Mouse (Mus musculus) kidney, postnatal 0 days (tissue): ENCODE results near the gene Thap3. TPM values are rescaled to one million over a fixed set of nuclear protein-coding genes. Genes with fewer than 3 reads are reported as not detected.
A peak's percentile ranks its signal among the peaks of the same experiment; 100 is the strongest.

ENCODE experiments used
- ATAC-seq: fragments of 200-750 bp; cut with Nextera tagmentation; replicated peaks from 2 replicates; pipeline ENCODE4 v1.8.0; 2017; ENCODE audit warnings: low read depth, moderate number of reproducible peaks, moderate TSS enrichment, moderate library complexity; ENCODE audit not compliant: low FRiP score
- DNase-seq: peaks from one replicate; pipeline ENCODE4 v3.0.0-alpha.2; 2016; ENCODE audit warnings: low spot score
- H3K27ac ChIP-seq: fragments of 300-500 bp; sonication (generic); 2 replicates; pipeline ENCODE4 v1.5.1; 2014; ENCODE audit warnings: mild to moderate bottlenecking
- H3K27me3 ChIP-seq: fragments of 300-500 bp; sonication (generic); 2 replicates; pipeline ENCODE4 v1.6.1; 2014; ENCODE audit warnings: low read length, mixed read lengths; ENCODE audit not compliant: insufficient read depth
- H3K36me3 ChIP-seq: fragments of 300-500 bp; sonication (generic); 2 replicates; pipeline ENCODE4 v1.6.1; 2014; ENCODE audit warnings: low read length, mixed read lengths; ENCODE audit not compliant: insufficient read depth
- H3K4me1 ChIP-seq: fragments of 300-500 bp; sonication (generic); replicated peaks from 2 replicates; pipeline ENCODE4 v1.6.1; 2014; ENCODE audit warnings: antibody characterized with exemption, low read length, mixed read lengths; ENCODE audit not compliant: insufficient read depth
- H3K4me2 ChIP-seq: fragments of 300-500 bp; sonication (generic); 2 replicates; pipeline ENCODE4 v1.6.1; 2014; ENCODE audit warnings: mild to moderate bottlenecking, low read length, moderate library complexity, mixed read lengths
- H3K4me3 ChIP-seq: fragments of 300-500 bp; sonication (generic); replicated peaks from 2 replicates; pipeline ENCODE4 v1.5.1; 2014; ENCODE audit warnings: low read depth, low read length
- H3K9ac ChIP-seq: fragments of 300-500 bp; sonication (generic); 2 replicates; pipeline ENCODE4 v1.6.1; 2014; ENCODE audit warnings: low read depth, low read length
- H3K9me3 ChIP-seq: fragments of 300-500 bp; sonication (generic); replicated peaks from 2 replicates; pipeline ENCODE4 v1.6.1; 2016; ENCODE audit warnings: low read length, inconsistent platforms, mixed read lengths
- CTCF ChIP-seq: IDR thresholded peaks from 2 replicates; pipeline ENCODE4 v1.5.1; 2016; ENCODE audit warnings: antibody characterized with exemption, low read depth, mild to moderate bottlenecking, moderate library complexity
- WGBS: fragments of 180-500 bp; shearing (Covaris S2); extraction: QIAGEN DNeasy Blood & Tissue Kit; methylation state at CpG from one replicate; pipeline ENCODE4 v1.1.7; 2014; 5-methylcytosine and 5-hydroxymethylcytosine counted together
- polyA plus RNA-seq: library from polyadenylated mRNA; unstranded; fragments of >200 nt; fragmentation: Nextera tagmentation; extraction: Ambion mirVana; gene quantifications from 2 replicates; pipeline ENCODE4 v1.2.1, GENCODE M21; 2015

Gene Thap3
- polyA plus RNA-seq, 1 experiment from 2014 or later: 35.1 TPM

DNA sequence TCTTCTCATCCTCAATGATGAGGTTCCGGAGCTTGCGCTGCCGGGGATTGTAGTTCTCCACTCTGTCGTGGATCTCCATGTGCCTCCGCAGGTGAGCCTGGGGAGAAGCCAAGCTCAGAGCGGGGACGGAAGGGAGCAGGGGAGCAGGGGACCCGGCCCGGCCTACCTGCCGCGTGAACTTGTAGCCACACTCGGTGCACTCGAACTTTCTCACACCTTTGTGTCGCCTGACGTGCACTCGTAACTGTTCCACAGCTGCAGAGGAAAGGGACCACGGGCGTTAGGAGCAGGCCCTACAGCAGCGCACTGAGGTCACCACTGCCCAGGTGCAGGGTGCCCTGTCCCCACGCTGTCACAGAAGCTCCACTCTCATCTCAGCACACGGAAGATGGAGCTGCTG lies 31.2 kb upstream of the Thap3 start:
- no peak overlapping the region for H3K4me2 ChIP-seq
- peaks cover 39% of the 10 kb centered on the region for H3K36me3 ChIP-seq
- DNase-seq: no peak
- WGBS: 95% methylated on average over 21 of the region's 21 CpGs
- no peaks in the 10 kb centered on the region for H3K4me1 ChIP-seq
- H3K27me3 ChIP-seq: no peaks in the 10 kb centered on the region
- no peak overlapping the region for H3K9ac ChIP-seq
- no peak for ATAC-seq
- no peak for TF ChIP-seq CTCF
- no peak overlapping the region for H3K27ac ChIP-seq
- H3K4me3 ChIP-seq: no peak overlapping the region
- no peaks in the 10 kb centered on the region for H3K9me3 ChIP-seq

DNA sequence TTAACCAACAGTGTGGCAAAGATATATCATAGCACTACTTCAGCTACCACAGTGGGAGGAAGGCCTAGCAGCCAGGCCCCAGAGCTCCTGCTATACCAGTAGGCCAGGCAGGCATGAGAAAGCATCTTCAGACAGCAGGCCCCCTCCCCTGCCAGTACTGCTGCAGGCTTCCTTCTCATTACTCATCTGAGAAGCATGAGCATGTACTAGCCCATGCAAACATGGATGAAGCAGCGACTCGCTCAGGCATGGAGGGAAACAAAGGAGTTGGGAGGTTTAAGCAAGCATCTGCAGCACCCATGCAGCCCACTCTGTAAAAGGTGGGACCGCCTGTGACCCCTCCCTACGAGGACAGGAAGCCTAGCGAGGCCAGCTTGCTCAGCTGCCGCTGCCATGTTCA lies 30.3 kb upstream of the Thap3 start:
- no peak overlapping the region for H3K4me2 ChIP-seq
- no peaks in the 10 kb centered on the region for H3K4me1 ChIP-seq
- 85% methylated on average over 6 of the region's 6 CpGs for WGBS
- no peak for TF ChIP-seq CTCF
- H3K4me3 ChIP-seq: no peak overlapping the region
- no peaks in the 10 kb centered on the region for H3K27me3 ChIP-seq
- H3K9me3 ChIP-seq: no peaks in the 10 kb centered on the region
- H3K36me3 ChIP-seq: peaks cover 48% of the 10 kb centered on the region
- no peak overlapping the region for H3K9ac ChIP-seq
- H3K27ac ChIP-seq: no peak overlapping the region
- DNase-seq (no peak), ATAC-seq (no peak)

GRCm38 (mm10) chr4:152013036-152013813 lies 24.4 kb upstream of the Thap3 start:
- no peak overlapping the region for H3K9ac ChIP-seq
- H3K4me3 ChIP-seq: no peak overlapping the region
- no peak for TF ChIP-seq CTCF
- H3K36me3 ChIP-seq: peaks cover 31% of the 10 kb centered on the region
- H3K27ac ChIP-seq: no peak overlapping the region
- peaks cover 16% of the 10 kb centered on the region for H3K4me1 ChIP-seq
- ATAC-seq: no peak
- H3K4me2 ChIP-seq: no peak overlapping the region
- no peak for DNase-seq
- H3K9me3 ChIP-seq: no peaks in the 10 kb centered on the region
- H3K27me3 ChIP-seq: no peaks in the 10 kb centered on the region
- WGBS: 73% methylated on average over 12 of the region's 12 CpGs

- no peak for ATAC-seq
- no peak for DNase-seq
- no peaks in the 10 kb centered on the region for H3K27me3 ChIP-seq
- H3K9me3 ChIP-seq: no peaks in the 10 kb centered on the region
- 92% methylated on average over 16 of the region's 16 CpGs for WGBS
- peaks cover 27% of the 10 kb centered on the region for H3K36me3 ChIP-seq
- no peak overlapping the region for H3K27ac ChIP-seq
- no peak overlapping the region for H3K4me3 ChIP-seq
- H3K4me2 ChIP-seq: no peak overlapping the region
- TF ChIP-seq CTCF: no peak
- no peak overlapping the region for H3K9ac ChIP-seq
- H3K4me1 ChIP-seq: peaks cover 26% of the 10 kb centered on the region
Observed at GRCm38 (mm10) chr4:152012109-152012508, 23.3 kb upstream of the Thap3 start.

GRCm38 (mm10) chr4:152011171-152011760 lies 22.5 kb upstream of the Thap3 start:
- peak overlapping the region; percentile 100 for H3K4me2 ChIP-seq
- TF ChIP-seq CTCF: no peak
- DNase-seq: no peak
- peak overlapping the region; percentile 2; the same call in 1 of the 2 replicates for H3K27ac ChIP-seq
- H3K9ac ChIP-seq: peak overlapping the region; percentile 64; the same call in 1 of the 2 replicates
- no peaks in the 10 kb centered on the region for H3K27me3 ChIP-seq
- no peak for ATAC-seq
- H3K4me1 ChIP-seq: peaks cover 29% of the 10 kb centered on the region
- 75% methylated on average over 8 of the region's 8 CpGs for WGBS
- no peaks in the 10 kb centered on the region for H3K9me3 ChIP-seq
- H3K36me3 ChIP-seq: peaks cover 27% of the 10 kb centered on the region
- peak overlapping the region; percentile 67; the same call in 1 of the 2 replicates for H3K4me3 ChIP-seq

DNA sequence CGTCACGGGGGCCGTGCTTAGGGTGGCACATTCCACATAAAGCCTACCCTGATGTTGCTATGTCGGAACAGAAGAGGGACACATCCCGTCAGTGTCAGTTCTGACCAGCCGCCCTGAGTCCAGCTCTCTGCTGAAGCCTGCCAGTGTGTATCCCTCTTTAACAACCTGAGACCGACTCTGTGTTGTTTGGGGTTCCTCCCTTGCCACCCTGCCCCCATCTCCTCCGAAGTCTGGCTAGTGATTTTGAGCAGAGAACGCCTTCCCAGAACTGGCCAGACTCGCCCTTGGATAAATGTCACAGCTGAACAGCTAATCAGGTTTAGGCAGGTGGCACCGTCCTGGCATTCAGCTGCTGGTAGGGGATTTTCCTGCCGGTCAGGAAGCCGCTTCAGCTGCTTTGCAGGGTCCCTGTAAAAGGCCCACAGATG lies 21.9 kb upstream of the Thap3 start:
- no peak for ATAC-seq
- 12% methylated on average over 13 of the region's 13 CpGs for WGBS
- peaks cover 27% of the 10 kb centered on the region for H3K36me3 ChIP-seq
- H3K27ac ChIP-seq: peak overlapping the region; percentile 93; the same call in 1 of the 2 replicates
- peak overlapping the region; percentile 67 for H3K4me3 ChIP-seq
- DNase-seq: no peak
- no peaks in the 10 kb centered on the region for H3K9me3 ChIP-seq
- peaks cover 29% of the 10 kb centered on the region for H3K4me1 ChIP-seq
- no peak for TF ChIP-seq CTCF
- H3K4me2 ChIP-seq: peak overlapping the region; percentile 100
- H3K9ac ChIP-seq: peak overlapping the region; percentile 64; the same call in 1 of the 2 replicates
- no peaks in the 10 kb centered on the region for H3K27me3 ChIP-seq
